Mouse (Mus musculus) liver, embryonic 12.5 days (tissue): ENCODE data around the gene Pih1d1. TPM values are rescaled to one million over a fixed set of nuclear protein-coding genes. Genes with fewer than 3 reads are reported as not detected.

Experiments
- ATAC-seq: fragments of 200-750 bp; cut with Nextera tagmentation; 2 replicates; pipeline ENCODE4 v1.8.0; 2017; ENCODE audit warnings: moderate number of reproducible peaks, mild to moderate bottlenecking, moderate library complexity
- H3K27ac ChIP-seq: fragments of 300-500 bp; sonication (generic); 2 replicates; pipeline ENCODE4 v1.5.1; 2016; ENCODE audit warnings: mild to moderate bottlenecking
- H3K27me3 ChIP-seq: fragments of 300-500 bp; sonication (generic); replicated peaks from 2 replicates; pipeline ENCODE4 v1.6.1; 2016; ENCODE audit warnings: mild to moderate bottlenecking, moderate library complexity
- H3K36me3 ChIP-seq: fragments of 300-500 bp; sonication (generic); 2 replicates; pipeline ENCODE4 v1.6.1; 2016; ENCODE audit warnings: mild to moderate bottlenecking, moderate library complexity
- H3K4me1 ChIP-seq: fragments of 300-500 bp; sonication (generic); 2 replicates; pipeline ENCODE4 v1.6.1; 2016
- H3K4me2 ChIP-seq: fragments of 300-500 bp; sonication (generic); 2 replicates; pipeline ENCODE4 v1.6.1; 2016; ENCODE audit warnings: mild to moderate bottlenecking, moderate library complexity
- H3K4me3 ChIP-seq: fragments of 300-500 bp; sonication (generic); 2 replicates; pipeline ENCODE4 v1.5.1; 2016; ENCODE audit warnings: mild to moderate bottlenecking, moderate library complexity
- H3K9ac ChIP-seq: fragments of 300-500 bp; sonication (generic); 2 replicates; pipeline ENCODE4 v1.6.1; 2016; ENCODE audit warnings: mild to moderate bottlenecking, moderate library complexity
- H3K9me3 ChIP-seq: fragments of 300-500 bp; sonication (generic); replicated peaks from 2 replicates; pipeline ENCODE4 v1.6.1; 2016; ENCODE audit warnings: mild to moderate bottlenecking, moderate library complexity
- WGBS: fragments of 180-500 bp; shearing (Covaris S2); methylation state at CpG from one replicate; pipeline ENCODE4 v1.1.7; 2016; ENCODE audit not compliant: insufficient replicate concordance; 5-methylcytosine and 5-hydroxymethylcytosine counted together
- polyA plus RNA-seq: library from polyadenylated mRNA; unstranded; fragments of >200 nt; fragmentation: Nextera tagmentation; extraction: Ambion mirVana; gene quantifications from 2 replicates; pipeline ENCODE4 v1.2.1, GENCODE M21; 2016

Pih1d1 gene
- polyA plus RNA-seq, 1 experiment from 2014 or later, result 61.7 TPM

DNA sequence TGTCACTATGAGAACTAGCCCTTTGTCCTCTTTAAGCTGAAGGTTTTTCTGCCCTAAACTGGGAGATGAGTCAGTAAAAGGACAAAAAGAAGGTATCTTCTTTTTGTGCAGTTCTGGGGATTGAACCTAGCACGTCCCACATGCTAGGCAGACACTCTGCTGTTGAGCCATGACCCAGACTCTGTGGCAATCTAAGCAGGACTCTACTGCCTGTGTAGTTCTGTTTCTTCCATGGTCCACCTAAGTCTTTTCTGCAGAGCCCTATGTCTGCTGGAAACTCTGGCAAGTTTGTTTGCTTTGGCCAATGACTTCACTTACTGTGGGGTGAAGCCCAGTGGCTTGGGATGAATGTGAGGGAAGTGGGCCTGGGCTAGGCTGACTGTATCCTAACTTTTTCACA is 15.7 kb upstream of the Pih1d1 start:
- H3K27me3 ChIP-seq, result no peaks in the 10 kb centered on the region
- peaks cover 33% of the 10 kb centered on the region for H3K36me3 ChIP-seq
- ATAC-seq, result no peak
- H3K4me3 ChIP-seq, result no peak overlapping the region
- H3K27ac ChIP-seq, result peak overlapping the region; percentile 83; the same call in 1 of the 2 replicates
- 70% methylated on average over 1 of the region's 1 CpGs for WGBS
- no peak overlapping the region for H3K9ac ChIP-seq
- H3K9me3 ChIP-seq, result no peaks in the 10 kb centered on the region
- H3K4me1 ChIP-seq, result peaks cover 62% of the 10 kb centered on the region
- peak overlapping the region; percentile 94; the same call in 1 of the 2 replicates for H3K4me2 ChIP-seq

DNA sequence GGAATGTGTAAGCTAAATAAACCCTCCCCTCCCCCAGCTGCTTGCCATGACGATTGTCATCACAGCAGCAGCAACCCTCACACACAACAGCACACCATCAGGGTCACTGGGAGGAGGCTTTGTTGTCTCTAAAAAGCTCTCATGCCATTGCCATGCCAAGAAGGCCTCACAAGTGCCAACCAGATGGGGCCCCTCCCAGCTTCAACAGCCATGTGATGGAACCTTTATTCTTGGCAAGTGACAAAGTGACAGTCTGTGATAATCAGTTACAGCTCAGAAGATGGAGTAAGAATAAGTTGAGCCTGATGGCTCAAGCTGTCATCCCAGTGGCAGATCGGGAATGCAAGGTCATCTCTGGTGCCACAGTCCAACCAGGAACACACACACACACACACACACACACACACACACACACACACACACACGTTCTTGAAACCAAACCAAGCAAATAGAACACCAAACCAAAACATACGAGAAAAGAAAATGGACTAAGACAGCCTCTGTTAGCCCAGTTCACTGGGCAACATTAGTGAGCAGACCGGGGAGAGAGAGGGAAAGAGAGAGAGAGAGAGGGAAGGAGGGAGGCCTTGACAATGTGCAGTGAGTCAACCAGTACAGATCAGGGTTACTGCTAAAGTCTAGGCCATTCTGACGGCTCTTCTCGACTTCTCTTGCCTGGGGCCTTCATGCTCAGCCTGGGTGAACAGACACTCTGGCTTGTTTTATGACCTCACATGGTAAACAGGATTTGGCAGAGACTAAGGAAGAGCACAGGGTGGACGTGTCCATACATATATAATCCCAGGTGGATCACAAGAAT is 14.0 kb upstream of the Pih1d1 start:
- peaks cover 45% of the 10 kb centered on the region for H3K4me1 ChIP-seq
- no peaks in the 10 kb centered on the region for H3K9me3 ChIP-seq
- H3K27me3 ChIP-seq, result no peaks in the 10 kb centered on the region
- H3K4me2 ChIP-seq, result no peak overlapping the region
- H3K27ac ChIP-seq, result no peak overlapping the region
- ATAC-seq, result no peak
- no peak overlapping the region for H3K4me3 ChIP-seq
- 64% methylated on average over 8 of the region's 8 CpGs for WGBS
- H3K9ac ChIP-seq, result no peak overlapping the region
- peaks cover 45% of the 10 kb centered on the region for H3K36me3 ChIP-seq

DNA sequence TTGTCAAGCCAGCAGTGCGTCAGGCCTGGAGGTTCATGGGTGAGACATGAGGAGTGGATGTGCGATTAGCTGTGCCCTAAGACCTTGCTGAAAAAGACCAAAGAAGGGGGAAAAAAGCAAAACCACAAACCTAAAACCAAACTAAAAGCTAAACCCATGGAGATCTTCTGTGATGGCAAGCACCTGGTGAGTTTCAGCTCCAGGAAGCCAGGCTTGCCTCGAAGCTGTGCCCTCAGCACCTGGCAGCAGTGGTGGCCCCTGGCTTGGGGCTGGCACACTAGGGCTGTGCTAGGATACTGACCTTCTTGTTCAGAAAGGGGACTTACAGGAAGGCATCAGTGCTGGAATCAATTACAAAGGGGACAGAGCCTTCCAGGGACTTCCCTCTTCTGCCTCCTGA is 12.8 kb upstream of the Pih1d1 start:
- WGBS, result 87% methylated on average over 3 of the region's 3 CpGs
- H3K9ac ChIP-seq, result no peak overlapping the region

DNA sequence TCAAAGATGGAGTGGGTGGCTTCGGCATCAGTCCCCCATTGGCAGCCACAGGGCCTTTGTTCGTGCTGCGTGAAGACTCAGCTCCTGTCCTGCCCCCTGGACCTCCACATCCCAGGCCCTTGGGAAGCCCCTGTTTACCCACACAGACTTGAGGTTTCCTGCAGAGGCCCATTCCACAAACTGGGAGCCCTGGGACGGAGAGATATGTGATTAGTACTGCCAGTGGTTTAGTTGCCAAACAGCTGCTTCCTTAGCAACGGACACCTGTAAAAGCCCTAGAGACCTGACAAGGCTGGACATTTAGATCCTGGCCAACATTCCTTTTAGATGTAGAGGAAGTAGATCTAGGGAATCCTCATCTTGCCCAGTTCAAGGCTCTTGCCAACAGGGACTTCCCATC is 12.2 kb upstream of the Pih1d1 start:
- Histone ChIP-seq H3K4me1 (peaks cover 31% of the 10 kb centered on the region), H3K36me3 (peaks cover 63% of the 10 kb centered on the region), H3K4me2 (no peak overlapping the region), H3K9me3 (no peaks in the 10 kb centered on the region), H3K9ac (no peak overlapping the region), H3K27me3 (no peaks in the 10 kb centered on the region), H3K27ac (no peak overlapping the region), H3K4me3 (no peak overlapping the region)
- WGBS, result 79% methylated on average over 5 of the region's 5 CpGs
- ATAC-seq, result no peak

More for the DNA sequence above, 12.8 kb upstream of the Pih1d1 start:
- Histone ChIP-seq H3K36me3 (peaks cover 57% of the 10 kb centered on the region), H3K27me3 (no peaks in the 10 kb centered on the region), H3K4me3 (no peak overlapping the region), H3K27ac (no peak overlapping the region), H3K4me2 (no peak overlapping the region), H3K9me3 (no peaks in the 10 kb centered on the region), H3K4me1 (peaks cover 37% of the 10 kb centered on the region)
- no peak for ATAC-seq

DNA sequence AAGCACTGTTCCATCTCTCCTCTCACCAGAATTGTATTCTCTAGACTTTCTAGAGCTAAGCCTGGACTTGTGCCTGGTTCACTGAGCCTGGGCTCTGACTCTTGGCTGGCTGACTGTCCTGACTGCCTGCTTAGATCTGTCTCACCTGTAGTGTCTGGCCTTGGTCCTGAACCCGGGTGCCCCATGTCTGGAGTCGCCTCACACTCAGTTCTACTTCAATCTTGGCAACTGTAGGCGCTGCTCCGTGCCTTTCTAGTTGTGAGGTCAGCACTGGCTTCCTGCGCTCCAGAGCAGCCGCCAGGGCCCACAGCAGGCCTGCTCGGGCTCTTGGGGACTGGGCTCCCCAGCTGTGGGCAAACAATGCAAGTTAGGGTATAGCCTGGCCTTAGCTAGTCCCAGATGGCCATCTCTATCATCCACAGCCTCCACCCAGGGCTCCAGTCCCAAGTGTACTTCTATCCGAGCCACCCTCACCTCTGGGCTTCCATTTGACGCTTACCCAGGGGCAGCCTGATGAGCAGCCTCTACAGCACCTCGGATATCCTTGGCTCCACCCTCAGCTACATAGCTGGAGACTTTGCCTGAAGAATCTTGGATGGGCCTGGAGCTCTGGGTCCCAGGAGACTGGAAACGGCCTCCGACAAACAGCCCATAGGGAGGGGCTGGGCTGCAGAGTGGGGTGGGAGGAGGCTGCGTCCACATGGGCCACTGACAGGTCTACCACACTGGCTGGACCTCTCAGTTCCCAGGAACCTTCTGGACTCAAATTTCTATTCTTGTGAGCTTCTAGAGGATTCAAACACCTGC is 9.5 kb upstream of the Pih1d1 start:
- H3K9ac ChIP-seq, result no peak overlapping the region
- 84% methylated on average over 13 of the region's 13 CpGs for WGBS
- peaks cover 81% of the 10 kb centered on the region for H3K36me3 ChIP-seq
- ATAC-seq, result no peak
- no peaks in the 10 kb centered on the region for H3K27me3 ChIP-seq
- H3K9me3 ChIP-seq, result no peaks in the 10 kb centered on the region
- no peak overlapping the region for H3K27ac ChIP-seq
- no peak overlapping the region for H3K4me3 ChIP-seq
- H3K4me1 ChIP-seq, result peaks cover 25% of the 10 kb centered on the region
- no peak overlapping the region for H3K4me2 ChIP-seq

DNA sequence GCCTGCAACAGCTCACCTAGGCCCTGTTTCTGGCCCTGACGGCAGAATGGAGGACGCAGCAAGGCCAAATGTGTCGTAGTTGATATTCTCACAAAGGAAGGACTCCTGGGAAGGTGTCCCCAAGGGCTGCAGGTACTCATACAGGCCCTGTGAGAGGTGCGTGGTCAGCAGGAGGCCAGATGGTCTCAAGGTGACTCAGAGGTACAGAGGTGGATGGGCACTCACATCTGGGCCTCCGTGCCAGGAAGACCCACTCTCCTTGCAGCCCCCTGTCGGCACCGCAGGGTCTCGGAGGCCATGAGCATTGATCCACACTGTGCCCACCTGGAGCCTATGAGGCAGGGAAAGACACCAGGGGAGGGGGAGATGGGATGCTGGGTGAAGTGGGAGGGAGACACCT is 8.6 kb upstream of the Pih1d1 start:
- peaks cover 21% of the 10 kb centered on the region for H3K4me1 ChIP-seq
- no peak overlapping the region for H3K9ac ChIP-seq
- H3K9me3 ChIP-seq, result no peaks in the 10 kb centered on the region
- H3K4me3 ChIP-seq, result no peak overlapping the region
- WGBS, result 94% methylated on average over 8 of the region's 8 CpGs
- ATAC-seq, result no peak
- H3K36me3 ChIP-seq, result peaks cover 77% of the 10 kb centered on the region
- no peaks in the 10 kb centered on the region for H3K27me3 ChIP-seq
- H3K4me2 ChIP-seq, result no peak overlapping the region
- no peak overlapping the region for H3K27ac ChIP-seq

DNA sequence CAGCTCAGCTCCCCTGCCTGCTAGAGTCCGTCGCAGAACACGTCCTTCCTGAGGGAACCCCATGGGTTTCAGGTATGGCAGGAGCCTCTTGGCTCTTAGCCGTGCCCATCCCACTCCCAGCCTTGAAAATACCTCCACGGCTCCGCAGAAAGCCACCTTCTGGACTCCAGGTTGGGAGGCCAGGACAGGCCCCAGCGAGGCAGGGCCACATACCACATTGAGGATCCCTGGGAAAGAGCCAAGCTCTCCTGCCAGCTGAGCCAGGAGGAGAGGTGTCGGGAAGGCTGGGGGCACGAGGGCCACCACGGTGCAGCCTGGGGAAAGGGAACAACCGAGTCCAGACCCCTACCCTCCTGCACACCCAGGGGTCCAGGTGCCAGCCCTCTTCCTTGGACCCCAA is 6.8 kb upstream of the Pih1d1 start:
- Histone ChIP-seq H3K9me3 (no peaks in the 10 kb centered on the region), H3K27ac (no peak overlapping the region), H3K9ac (no peak overlapping the region), H3K36me3 (peaks cover 66% of the 10 kb centered on the region), H3K27me3 (no peaks in the 10 kb centered on the region), H3K4me3 (no peak overlapping the region), H3K4me1 (peaks cover 34% of the 10 kb centered on the region), H3K4me2 (no peak overlapping the region)
- 86% methylated on average over 11 of the region's 11 CpGs for WGBS
- no peak for ATAC-seq

DNA sequence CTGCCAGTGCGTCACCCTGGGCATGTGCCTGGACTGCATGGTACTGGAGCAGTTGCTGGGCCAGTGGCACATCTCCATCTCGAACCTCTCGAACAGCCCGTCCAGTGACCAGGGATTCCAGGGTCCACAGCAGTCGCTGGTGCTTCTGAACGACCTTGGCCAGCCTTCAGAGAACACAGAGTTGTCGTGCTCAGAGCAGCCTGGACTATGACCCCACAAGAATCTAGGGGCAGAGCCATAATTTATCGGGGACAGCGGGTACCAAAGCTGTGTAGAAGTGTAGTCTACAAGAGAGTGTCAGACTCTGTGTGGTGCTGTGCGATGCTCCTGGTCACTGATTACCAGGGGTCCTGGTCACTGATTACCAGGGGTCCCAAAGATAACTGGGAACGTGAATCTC is 6.2 kb upstream of the Pih1d1 start:
- no peaks in the 10 kb centered on the region for H3K9me3 ChIP-seq
- H3K4me1 ChIP-seq, result peaks cover 34% of the 10 kb centered on the region
- no peak overlapping the region for H3K4me2 ChIP-seq
- WGBS, result 79% methylated on average over 11 of the region's 11 CpGs
- H3K9ac ChIP-seq, result no peak overlapping the region
- no peaks in the 10 kb centered on the region for H3K27me3 ChIP-seq
- H3K36me3 ChIP-seq, result peaks cover 60% of the 10 kb centered on the region
- no peak overlapping the region for H3K27ac ChIP-seq
- H3K4me3 ChIP-seq, result no peak overlapping the region
- no peak; the same call in 1 of the 2 replicates for ATAC-seq

DNA sequence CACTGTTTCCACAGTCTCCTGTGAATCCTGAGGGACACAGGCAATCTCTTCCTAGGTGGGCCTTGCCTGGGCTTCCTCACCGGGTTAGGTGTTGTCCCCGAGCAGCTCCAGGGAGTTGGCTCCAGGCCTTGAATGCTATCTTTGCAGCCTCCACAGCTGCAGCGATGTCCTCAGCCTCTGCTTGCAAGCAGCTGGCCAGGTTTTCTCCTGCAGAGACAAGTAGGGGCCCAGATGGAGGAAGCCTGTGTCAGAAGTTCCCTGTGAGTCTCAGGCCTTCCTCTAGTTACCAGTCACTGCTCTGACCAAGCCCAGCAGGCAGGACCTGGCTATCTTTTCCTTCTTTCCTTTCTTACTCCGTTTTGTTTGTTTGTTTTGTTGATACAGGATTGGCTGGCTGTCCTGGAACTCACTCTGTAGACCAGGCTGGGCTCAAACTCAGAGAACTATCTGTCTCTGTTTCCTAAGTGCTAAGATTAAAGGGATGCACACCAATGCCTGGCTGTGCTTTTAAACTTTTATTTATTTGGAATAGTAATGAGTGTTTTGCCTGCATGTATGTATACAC is 5.5 kb upstream of the Pih1d1 start:
- Histone ChIP-seq H3K27ac (no peak overlapping the region), H3K4me3 (no peak overlapping the region), H3K9me3 (no peaks in the 10 kb centered on the region), H3K36me3 (peaks cover 53% of the 10 kb centered on the region), H3K27me3 (no peaks in the 10 kb centered on the region), H3K9ac (peak overlapping the region; percentile 13; the same call in 1 of the 2 replicates), H3K4me2 (no peak overlapping the region), H3K4me1 (peaks cover 39% of the 10 kb centered on the region)
- ATAC-seq, result no peak
- WGBS, result 65% methylated on average over 4 of the region's 4 CpGs

DNA sequence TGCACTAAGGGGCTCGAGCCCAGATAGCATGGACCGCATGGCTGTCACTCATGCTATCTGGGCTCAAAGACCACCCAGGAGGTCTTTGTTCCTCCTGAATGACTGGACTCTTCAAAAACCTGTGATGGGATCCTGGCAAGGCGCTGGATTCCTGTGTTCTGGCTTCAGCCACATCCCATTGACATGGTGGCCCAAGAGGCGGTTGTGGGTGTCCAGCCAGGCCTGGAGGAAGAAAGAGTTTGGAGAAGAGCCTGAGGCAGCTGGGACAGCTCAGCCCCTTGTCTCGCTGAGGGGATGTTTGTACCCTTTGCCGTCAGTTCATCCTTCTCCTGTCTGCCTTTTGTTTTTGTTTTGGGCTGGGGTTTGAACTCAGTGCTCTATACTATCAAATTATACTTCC is 4.6 kb upstream of the Pih1d1 start:
- no peaks in the 10 kb centered on the region for H3K9me3 ChIP-seq
- ATAC-seq, result no peak
- no peak overlapping the region for H3K4me2 ChIP-seq
- no peak overlapping the region for H3K4me3 ChIP-seq
- H3K27me3 ChIP-seq, result no peaks in the 10 kb centered on the region
- H3K27ac ChIP-seq, result no peak overlapping the region
- peaks cover 41% of the 10 kb centered on the region for H3K4me1 ChIP-seq
- WGBS, result 78% methylated on average over 6 of the region's 6 CpGs
- H3K36me3 ChIP-seq, result peaks cover 43% of the 10 kb centered on the region
- H3K9ac ChIP-seq, result no peak overlapping the region

DNA sequence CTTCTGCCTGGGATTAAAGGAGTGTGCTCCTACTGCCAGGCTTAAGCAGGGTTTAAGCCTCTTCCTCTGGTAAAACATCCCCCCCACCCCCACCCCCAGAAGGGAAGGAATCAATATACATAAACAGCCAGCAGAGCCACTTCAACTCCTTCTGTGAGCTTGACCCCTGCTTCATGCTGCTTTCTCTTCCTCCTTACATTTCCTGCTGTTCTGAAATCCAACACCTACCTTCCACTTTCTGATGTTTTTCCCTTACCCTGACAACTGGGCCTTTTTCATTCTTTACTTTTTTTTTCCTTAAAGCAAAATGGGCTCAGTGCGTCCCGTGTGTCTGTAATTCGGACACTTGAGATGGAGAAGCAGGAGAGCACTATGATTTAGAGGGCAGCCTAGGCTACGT is 3.8 kb upstream of the Pih1d1 start:
- no peak for ATAC-seq
- Histone ChIP-seq H3K9ac (no peak overlapping the region), H3K4me1 (peaks cover 48% of the 10 kb centered on the region), H3K36me3 (peaks cover 36% of the 10 kb centered on the region), H3K27me3 (no peaks in the 10 kb centered on the region), H3K27ac (no peak overlapping the region), H3K9me3 (no peaks in the 10 kb centered on the region), H3K4me2 (no peak overlapping the region), H3K4me3 (no peak overlapping the region)
- 73% methylated on average over 4 of the region's 4 CpGs for WGBS

DNA sequence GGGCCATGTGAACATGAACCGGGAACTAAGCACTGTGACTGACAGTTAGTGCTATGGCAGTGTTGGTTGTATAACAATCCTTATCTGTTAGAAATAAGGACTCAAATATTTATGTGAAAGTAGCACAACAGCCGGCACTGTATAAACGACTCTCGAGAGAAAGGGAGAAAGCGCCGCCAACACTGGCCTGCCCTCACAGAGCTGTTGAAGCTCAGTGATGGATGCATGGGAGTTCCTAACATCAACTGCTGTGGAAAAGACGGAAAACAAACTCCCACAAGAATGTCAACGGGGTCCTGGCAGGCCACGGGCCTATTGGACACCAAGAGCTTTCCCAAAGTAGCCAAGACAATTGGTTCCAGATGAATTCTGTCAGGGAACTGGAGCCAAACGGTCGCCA is 2.8 kb upstream of the Pih1d1 start:
- no peak overlapping the region for H3K4me2 ChIP-seq
- peaks cover 30% of the 10 kb centered on the region for H3K36me3 ChIP-seq
- no peak overlapping the region for H3K27ac ChIP-seq
- H3K27me3 ChIP-seq, result no peaks in the 10 kb centered on the region
- no peak overlapping the region for H3K4me3 ChIP-seq
- WGBS, result 66% methylated on average over 11 of the region's 11 CpGs
- no peak for ATAC-seq
- H3K9ac ChIP-seq, result no peak overlapping the region
- H3K4me1 ChIP-seq, result peaks cover 54% of the 10 kb centered on the region
- H3K9me3 ChIP-seq, result no peaks in the 10 kb centered on the region
